Mouse (Mus musculus) spleen, adult 2 months (tissue): Measurements from ENCODE around the gene S100a16.

ENCODE experiments used
- CTCF ChIP-seq: fragments of 200-500 bp; IDR thresholded peaks from 2 replicates; pipeline ENCODE4 v1.5.1; 2011; ENCODE audit warnings: mild to moderate bottlenecking, inconsistent platforms; ENCODE audit not compliant: insufficient read depth, insufficient read length, insufficient replicate concordance; ENCODE audit errors: extremely low read depth
- POLR2A ChIP-seq: fragments of 200-500 bp; IDR thresholded peaks from 2 replicates; pipeline ENCODE4 v1.6.1; 2011; ENCODE audit warnings: low read depth, low read length, inconsistent platforms

GRCm38 (mm10) chr3:90582556-90582955 lies 45.5 kb downstream of the S100a16 start:
- TF ChIP-seq CTCF (no peak), POLR2A (no peak)
